Mouse (Mus musculus): ENCODE measurements around the gene Prpf38a.
A peak's percentile ranks its signal among the peaks of the same experiment; 100 is the strongest.

The Prpf38a gene

GRCm38 (mm10) chr4:108608651-108609050 lies 29.5 kb upstream of the Prpf38a start:
- Histone ChIP-seq H3K9me3 (ENCODE audit: low read length) (no peaks in the 10 kb centered on the region), H3K4me3 (replicated peaks; ENCODE audit: low read length) (no peak overlapping the region), H3K4me1 (replicated peaks; ENCODE audit: low read depth, low read length) (no peaks in the 10 kb centered on the region), H3K27me3 (ENCODE audit: insufficient read depth, low read length) (no peaks in the 10 kb centered on the region), H3K36me3 (ENCODE audit: insufficient read depth, low read length) (peaks cover 94% of the 10 kb centered on the region)
- TF ChIP-seq POU5F1 (IDR thresholded peaks at IDR 0.05; ENCODE audit: borderline replicate concordance, low read length) (no peak), NANOG (IDR thresholded peaks at IDR 0.05; ENCODE audit: borderline replicate concordance, low read length) (no peak), CTCF (conservative IDR thresholded peaks at IDR 0.05; ENCODE audit: low read length) (no peak)

GRCm38 (mm10) chr4:108601870-108602269 lies 22.7 kb upstream of the Prpf38a start:
- Histone ChIP-seq H3K27me3 (ENCODE audit: insufficient read depth, low read length) (no peaks in the 10 kb centered on the region), H3K36me3 (ENCODE audit: insufficient read depth, low read length) (peaks cover 96% of the 10 kb centered on the region), H3K4me1 (replicated peaks; ENCODE audit: low read depth, low read length) (peaks cover 8% of the 10 kb centered on the region; the same call in 1 of the 2 replicates), H3K9me3 (ENCODE audit: low read length) (no peaks in the 10 kb centered on the region), H3K4me3 (replicated peaks; ENCODE audit: low read length) (no peak overlapping the region)
- TF ChIP-seq POU5F1 (IDR thresholded peaks at IDR 0.05; ENCODE audit: borderline replicate concordance, low read length) (no peak), NANOG (IDR thresholded peaks at IDR 0.05; ENCODE audit: borderline replicate concordance, low read length) (no peak), CTCF (conservative IDR thresholded peaks at IDR 0.05; ENCODE audit: low read length) (no peak)

DNA sequence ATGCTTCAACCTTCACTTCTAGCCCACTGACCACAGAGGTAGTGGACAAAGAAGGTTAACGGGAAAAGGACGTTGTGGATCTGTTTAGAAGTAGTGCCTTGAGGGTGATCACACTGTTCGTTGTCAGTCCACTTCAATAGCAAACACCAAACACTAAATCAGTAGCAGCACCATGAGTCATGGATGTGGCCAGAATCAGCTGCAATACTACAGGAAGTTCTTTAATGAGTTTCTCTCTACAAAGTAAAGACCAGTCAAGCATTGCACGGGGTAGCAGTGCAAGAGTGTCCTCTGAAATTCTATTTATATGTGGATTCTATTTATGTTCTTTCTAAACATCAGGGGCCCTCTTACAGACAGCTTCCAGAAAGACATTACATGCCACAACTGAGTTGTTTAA lies 19.2 kb upstream of the Prpf38a start:
- Histone ChIP-seq H3K36me3 (ENCODE audit: insufficient read depth, low read length) (peaks cover 96% of the 10 kb centered on the region), H3K4me3 (replicated peaks; ENCODE audit: low read length) (no peak overlapping the region), H3K27me3 (ENCODE audit: insufficient read depth, low read length) (no peaks in the 10 kb centered on the region), H3K4me1 (replicated peaks; ENCODE audit: low read depth, low read length) (peaks cover 12% of the 10 kb centered on the region), H3K9me3 (ENCODE audit: low read length) (no peaks in the 10 kb centered on the region)
- no peak for TF ChIP-seq CTCF (conservative IDR thresholded peaks at IDR 0.05; ENCODE audit: low read length)
- TF ChIP-seq POU5F1 (IDR thresholded peaks at IDR 0.05; ENCODE audit: borderline replicate concordance, low read length) = no peak
- TF ChIP-seq NANOG (IDR thresholded peaks at IDR 0.05; ENCODE audit: borderline replicate concordance, low read length) = no peak

- H3K4me3 ChIP-seq (replicated peaks; ENCODE audit: low read length) = no peak overlapping the region
- peaks cover 20% of the 10 kb centered on the region for H3K4me1 ChIP-seq (replicated peaks; ENCODE audit: low read depth, low read length)
- peaks cover 98% of the 10 kb centered on the region for H3K36me3 ChIP-seq (ENCODE audit: insufficient read depth, low read length)
- TF ChIP-seq POU5F1 (IDR thresholded peaks at IDR 0.05; ENCODE audit: borderline replicate concordance, low read length) (no peak), NANOG (IDR thresholded peaks at IDR 0.05; ENCODE audit: borderline replicate concordance, low read length) (no peak), CTCF (conservative IDR thresholded peaks at IDR 0.05; ENCODE audit: low read length) (no peak)
- no peaks in the 10 kb centered on the region for H3K9me3 ChIP-seq (ENCODE audit: low read length)
- H3K27me3 ChIP-seq (ENCODE audit: insufficient read depth, low read length) = no peaks in the 10 kb centered on the region
Observed at GRCm38 (mm10) chr4:108595785-108596184, 16.6 kb upstream of the Prpf38a start.

DNA sequence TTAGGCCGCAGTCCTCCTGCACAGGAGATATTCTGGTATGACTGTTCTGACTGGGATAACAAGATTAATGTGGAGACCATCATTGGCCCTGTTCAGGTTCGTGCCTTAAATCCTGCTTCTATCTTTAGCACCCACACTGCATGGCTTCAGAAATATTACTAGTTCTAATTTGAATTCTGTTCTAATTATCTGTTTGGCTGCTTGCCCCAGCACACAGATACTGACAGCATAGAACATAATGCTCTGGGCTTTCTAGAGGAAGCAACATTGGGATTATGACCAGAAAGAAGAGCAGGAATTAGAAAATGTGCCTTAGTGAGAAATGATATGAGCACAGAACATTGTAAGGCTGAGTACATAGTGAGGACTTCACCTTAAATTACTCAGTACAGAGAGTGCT lies 14.2 kb upstream of the Prpf38a start:
- Histone ChIP-seq H3K4me3 (replicated peaks; ENCODE audit: low read length) (no peak overlapping the region), H3K36me3 (ENCODE audit: insufficient read depth, low read length) (peaks cover 98% of the 10 kb centered on the region), H3K9me3 (ENCODE audit: low read length) (no peaks in the 10 kb centered on the region), H3K27me3 (ENCODE audit: insufficient read depth, low read length) (no peaks in the 10 kb centered on the region), H3K4me1 (replicated peaks; ENCODE audit: low read depth, low read length) (peaks cover 39% of the 10 kb centered on the region)
- TF ChIP-seq POU5F1 (IDR thresholded peaks at IDR 0.05; ENCODE audit: borderline replicate concordance, low read length) = no peak
- no peak for TF ChIP-seq NANOG (IDR thresholded peaks at IDR 0.05; ENCODE audit: borderline replicate concordance, low read length)
- no peak for TF ChIP-seq CTCF (conservative IDR thresholded peaks at IDR 0.05; ENCODE audit: low read length)

DNA sequence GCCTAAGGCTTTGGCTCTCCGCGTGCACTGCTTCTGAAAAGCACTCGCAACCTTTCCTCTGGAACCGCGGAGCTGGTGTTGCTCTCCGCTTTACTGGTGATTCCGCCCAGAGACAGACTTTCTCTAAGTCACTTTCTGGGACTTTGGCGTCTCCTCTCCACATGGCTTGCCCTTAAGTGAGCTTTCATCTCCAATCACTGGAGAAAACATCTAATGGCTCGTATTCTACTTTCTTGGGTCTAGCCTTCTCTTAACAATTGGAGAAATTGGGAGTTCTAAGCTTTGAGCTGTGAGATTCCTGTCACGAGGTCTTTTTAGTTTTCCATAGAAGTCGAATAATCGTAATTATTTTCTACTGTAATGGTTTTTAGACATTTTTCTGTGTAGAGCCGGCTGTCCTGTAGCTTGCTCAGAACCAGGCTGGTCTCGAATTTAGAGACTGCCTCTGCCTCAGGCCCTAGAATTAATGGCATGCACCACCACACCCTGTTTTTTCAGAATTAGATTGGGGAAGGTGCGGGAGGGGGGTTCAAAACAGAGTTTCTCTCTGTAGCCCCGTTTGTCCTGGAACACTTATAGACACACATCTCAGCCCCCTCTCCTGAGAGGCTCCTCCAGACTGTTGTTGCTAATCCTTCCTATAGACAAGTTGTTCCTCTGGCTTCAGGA lies 741 bp upstream of the Prpf38a start:
- no peaks in the 10 kb centered on the region for H3K27me3 ChIP-seq (ENCODE audit: insufficient read depth, low read length)
- peaks cover 45% of the 10 kb centered on the region for H3K4me1 ChIP-seq (replicated peaks; ENCODE audit: low read depth, low read length)
- H3K36me3 ChIP-seq (ENCODE audit: insufficient read depth, low read length) = peaks cover 51% of the 10 kb centered on the region
- no peaks in the 10 kb centered on the region for H3K9me3 ChIP-seq (ENCODE audit: low read length)
- peak overlapping the region; percentile 97 for H3K4me3 ChIP-seq (replicated peaks; ENCODE audit: low read length)
- TF ChIP-seq CTCF (conservative IDR thresholded peaks at IDR 0.05; ENCODE audit: low read length) (no peak), POU5F1 (IDR thresholded peaks at IDR 0.05; ENCODE audit: borderline replicate concordance, low read length) (no peak), NANOG (IDR thresholded peaks at IDR 0.05; ENCODE audit: borderline replicate concordance, low read length) (no peak)

DNA sequence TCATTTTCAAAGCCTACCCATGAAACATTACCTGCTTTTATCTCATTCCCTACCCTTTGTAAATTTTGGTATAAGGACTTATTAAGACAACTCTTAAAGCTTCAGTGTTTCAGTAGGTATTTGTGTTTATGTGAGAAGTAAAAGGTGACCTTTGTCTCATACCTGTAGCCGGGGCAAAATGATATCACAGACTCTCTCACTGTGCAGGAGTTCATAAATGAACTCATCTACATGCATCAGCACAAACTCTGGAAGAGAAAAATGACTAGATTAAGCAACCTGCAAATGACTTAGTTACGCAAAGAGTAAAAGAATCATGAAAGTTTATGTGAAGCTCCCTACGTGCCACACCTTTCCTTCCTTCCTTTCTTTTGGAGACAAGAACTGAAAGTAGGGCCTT lies 6.5 kb downstream of the Prpf38a start:
- H3K27me3 ChIP-seq (ENCODE audit: insufficient read depth, low read length) = no peaks in the 10 kb centered on the region
- H3K4me3 ChIP-seq (replicated peaks; ENCODE audit: low read length) = no peak overlapping the region
- no peaks in the 10 kb centered on the region for H3K9me3 ChIP-seq (ENCODE audit: low read length)
- peaks cover 90% of the 10 kb centered on the region for H3K36me3 ChIP-seq (ENCODE audit: insufficient read depth, low read length)
- peaks cover 12% of the 10 kb centered on the region for H3K4me1 ChIP-seq (replicated peaks; ENCODE audit: low read depth, low read length)
- TF ChIP-seq POU5F1 (IDR thresholded peaks at IDR 0.05; ENCODE audit: borderline replicate concordance, low read length) (no peak), CTCF (conservative IDR thresholded peaks at IDR 0.05; ENCODE audit: low read length) (no peak), NANOG (IDR thresholded peaks at IDR 0.05; ENCODE audit: borderline replicate concordance, low read length) (no peak)

GRCm38 (mm10) chr4:108565026-108565425 lies 14.1 kb downstream of the Prpf38a start:
- no peak for TF ChIP-seq CTCF (conservative IDR thresholded peaks at IDR 0.05; ENCODE audit: low read length)
- H3K9me3 ChIP-seq (ENCODE audit: low read length) = no peaks in the 10 kb centered on the region
- H3K27me3 ChIP-seq (ENCODE audit: insufficient read depth, low read length) = no peaks in the 10 kb centered on the region
- H3K4me3 ChIP-seq (replicated peaks; ENCODE audit: low read length) = no peak overlapping the region
- peaks cover 98% of the 10 kb centered on the region for H3K36me3 ChIP-seq (ENCODE audit: insufficient read depth, low read length)
- H3K4me1 ChIP-seq (replicated peaks; ENCODE audit: low read depth, low read length) = peaks cover 16% of the 10 kb centered on the region; the same call in 1 of the 2 replicates

DNA sequence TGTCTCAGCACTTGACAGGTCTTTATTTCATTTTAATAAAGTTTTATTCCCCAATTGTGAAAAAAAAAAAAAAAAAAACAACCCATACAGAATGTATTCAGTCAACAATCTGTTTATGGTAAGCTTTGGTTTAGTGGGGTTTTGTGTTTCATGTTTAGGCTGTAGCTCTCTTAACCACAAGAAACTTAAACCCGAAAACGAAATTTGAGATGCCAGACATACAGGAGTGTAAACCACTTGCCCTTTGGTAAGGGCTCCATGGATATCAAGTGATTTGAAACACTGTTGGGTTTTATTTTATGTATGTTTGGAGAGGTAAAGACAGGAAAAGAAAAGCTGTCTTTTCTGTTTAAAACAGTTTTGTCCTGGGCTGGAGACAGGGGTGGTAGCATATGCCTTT lies 39.4 kb downstream of the Prpf38a start:
- H3K4me1 ChIP-seq (replicated peaks; ENCODE audit: low read depth, low read length) = no peaks in the 10 kb centered on the region
- no peaks in the 10 kb centered on the region for H3K9me3 ChIP-seq (ENCODE audit: low read length)
- H3K27me3 ChIP-seq (ENCODE audit: insufficient read depth, low read length) = no peaks in the 10 kb centered on the region
- no peak overlapping the region for H3K4me3 ChIP-seq (replicated peaks; ENCODE audit: low read length)
- TF ChIP-seq POU5F1 (IDR thresholded peaks at IDR 0.05; ENCODE audit: borderline replicate concordance, low read length) (no peak), CTCF (conservative IDR thresholded peaks at IDR 0.05; ENCODE audit: low read length) (no peak), NANOG (IDR thresholded peaks at IDR 0.05; ENCODE audit: borderline replicate concordance, low read length) (no peak)
- peaks cover 8% of the 10 kb centered on the region for H3K36me3 ChIP-seq (ENCODE audit: insufficient read depth, low read length)
